Mouse (Mus musculus): Measurements from ENCODE around the gene Hist1h2bn. TPM values are rescaled to one million over a fixed set of nuclear protein-coding genes. Genes with fewer than 3 reads are reported as not detected.
"Not testable (repeated sequence)": the region's sequence is repeated elsewhere in the genome, so short reads cannot be mapped to it uniquely, and the experiment has no call there.

Hist1h2bn gene
- total RNA-seq (2012; rRNA removed), result 1,714 and 2,074 TPM in 2 replicates
- 1 to 10 TPM in 1 of 2 experiments, not detected in 1; 5.6 TPM for polyA plus RNA-seq (2012; ENCODE audit: insufficient read depth in 1 of 2, insufficient read length in 2 of 2, low read depth in 1 of 2, low replicate concordance in 2 of 2, missing spikeins in 1 of 2)

GRCm38 (mm10) chr13:21753524-21754285 is at the start of gene Hist1h2bn, which contains the start of gene Hist1h2ak:
Gene Hist1h2bn, plus strand, starts transcription at chr13:21754123.
Gene Hist1h2ak, minus strand, starts transcription at chr13:21753827.
- peaks cover 0 to 23% of the 10 kb centered on the region in 2 experiments; a peak in 2 of 4 replicates for H3K36me3 ChIP-seq (ENCODE audit: control insufficient read depth in 1 of 2, insufficient read depth in 2 of 2, low read length in 2 of 2)
- not testable (repeated sequence) for H3K4me1 ChIP-seq (ENCODE audit: control insufficient read depth in 1 of 2, insufficient read depth in 2 of 2, low read length in 2 of 2); H3K9me3 ChIP-seq (replicated peaks; ENCODE audit: insufficient read depth, low read length); H3K27me3 ChIP-seq (ENCODE audit: control insufficient read depth in 1 of 2, insufficient read depth in 2 of 2, low read length in 2 of 2); H3K79me2 ChIP-seq (ENCODE audit: control insufficient read depth, insufficient read depth, low read length, poor library complexity)
- peak within 1 kb of the TSS; percentile 97 for H3K27ac ChIP-seq (ENCODE audit: control insufficient read depth, low read depth, low read length)
- TF ChIP-seq UBTF (IDR thresholded peaks at IDR 0.05; ENCODE audit: borderline replicate concordance, insufficient read depth, low read depth, low read length) (peak; percentile 85), TBP (IDR thresholded peaks at IDR 0.05; ENCODE audit: low read depth, low read length) (peak; percentile 99), CTCF (IDR thresholded peaks at IDR 0.05 in 2 of 3, conservative IDR thresholded peaks at IDR 0.05 in 1 of 3; ENCODE audit: control insufficient read depth in 1 of 3, insufficient read depth in 1 of 3, low read depth in 2 of 3, low read length in 3 of 3, poor library complexity in 1 of 3, severe bottlenecking in 1 of 3) (0 out of 6 replicates have a peak, but pooled peaks of 1 of the 3 experiments have one; percentile 1), POLR2A (IDR thresholded peaks at IDR 0.05; ENCODE audit: control insufficient read depth in 1 of 2, insufficient read depth in 1 of 2, low read depth in 1 of 2, low read length in 2 of 2, poor library complexity in 1 of 2) (peak; percentile 56 to 86)
- H3K9ac ChIP-seq (ENCODE audit: control insufficient read depth, low read depth, low read length, poor library complexity, severe bottlenecking), result peak within 1 kb of the TSS; percentile 82
- peak; percentile 98 for DNase-seq (ENCODE audit: low read depth, low spot score)
- H3K4me3 ChIP-seq (ENCODE audit: control insufficient read depth in 1 of 2, insufficient read depth in 1 of 2, low read depth in 2 of 2, low read length in 2 of 2), result peak within 1 kb of the TSS; percentile 5 to 55

GRCm38 (mm10) chr13:21706669-21707068 is 47.3 kb upstream of the Hist1h2bn start:
- no peak for DNase-seq (ENCODE audit: low read depth, low spot score)
- no peaks in the 10 kb centered on the region; the same call in 1 of the 2 replicates for H3K79me2 ChIP-seq (ENCODE audit: control insufficient read depth, insufficient read depth, low read length, poor library complexity)
- H3K9me3 ChIP-seq (replicated peaks; ENCODE audit: insufficient read depth, low read length), result no peaks in the 10 kb centered on the region
- peaks cover 0 to 7% of the 10 kb centered on the region in 2 experiments; a peak in 2 of 4 replicates for H3K4me1 ChIP-seq (ENCODE audit: control insufficient read depth in 1 of 2, insufficient read depth in 2 of 2, low read length in 2 of 2)
- H3K9ac ChIP-seq (ENCODE audit: control insufficient read depth, low read depth, low read length, poor library complexity, severe bottlenecking), result no peak overlapping the region
- H3K27me3 ChIP-seq (ENCODE audit: control insufficient read depth in 1 of 2, insufficient read depth in 2 of 2, low read length in 2 of 2), result peaks cover 0 to 3% of the 10 kb centered on the region in 2 experiments; a peak in 2 of 4 replicates
- H3K36me3 ChIP-seq (ENCODE audit: control insufficient read depth in 1 of 2, insufficient read depth in 2 of 2, low read length in 2 of 2), result peaks cover 0 to 9% of the 10 kb centered on the region in 2 experiments; a peak in 2 of 4 replicates
- H3K27ac ChIP-seq (ENCODE audit: control insufficient read depth, low read depth, low read length), result no peak overlapping the region
- H3K4me3 ChIP-seq (ENCODE audit: control insufficient read depth in 1 of 2, insufficient read depth in 1 of 2, low read depth in 2 of 2, low read length in 2 of 2), result no peak overlapping the region
- no peak for TF ChIP-seq NELFE (IDR thresholded peaks at IDR 0.05; ENCODE audit: low read depth, low read length)
- TF ChIP-seq MAFK (IDR thresholded peaks at IDR 0.05; ENCODE audit: borderline replicate concordance, low read depth, low read length), result peak; percentile 87; the same call in 1 of the 2 replicates
- no peak for TF ChIP-seq CTCF (IDR thresholded peaks at IDR 0.05 in 2 of 3, conservative IDR thresholded peaks at IDR 0.05 in 1 of 3; ENCODE audit: control insufficient read depth in 1 of 3, insufficient read depth in 1 of 3, low read depth in 2 of 3, low read length in 3 of 3, poor library complexity in 1 of 3, severe bottlenecking in 1 of 3)
- TF ChIP-seq HCFC1 (IDR thresholded peaks at IDR 0.05; ENCODE audit: low read depth, low read length), result no peak

- H3K27ac ChIP-seq (ENCODE audit: control insufficient read depth, low read depth, low read length), result peak overlapping the region; percentile 72
- H3K9ac ChIP-seq (ENCODE audit: control insufficient read depth, low read depth, low read length, poor library complexity, severe bottlenecking), result peak overlapping the region; percentile 96
- no peaks in the 10 kb centered on the region; the same call in 1 of the 2 replicates for H3K79me2 ChIP-seq (ENCODE audit: control insufficient read depth, insufficient read depth, low read length, poor library complexity)
- H3K36me3 ChIP-seq (ENCODE audit: control insufficient read depth in 1 of 2, insufficient read depth in 2 of 2, low read length in 2 of 2), result peaks cover 0 to 16% of the 10 kb centered on the region in 2 experiments; a peak in 2 of 4 replicates
- H3K4me3 ChIP-seq (ENCODE audit: control insufficient read depth in 1 of 2, insufficient read depth in 1 of 2, low read depth in 2 of 2, low read length in 2 of 2), result peak overlapping the region; percentile 63 to 99
- TF ChIP-seq GABPA (IDR thresholded peaks at IDR 0.05; ENCODE audit: low read depth, low read length) (no peak), POLR2A (IDR thresholded peaks at IDR 0.05; ENCODE audit: control insufficient read depth in 1 of 2, insufficient read depth in 1 of 2, low read depth in 1 of 2, low read length in 2 of 2, poor library complexity in 1 of 2) (peak in 1 of 2 experiments; percentile 48; a peak in 2 of 4 replicates), TBP (IDR thresholded peaks at IDR 0.05; ENCODE audit: low read depth, low read length) (peak; percentile 97), CTCF (IDR thresholded peaks at IDR 0.05 in 2 of 3, conservative IDR thresholded peaks at IDR 0.05 in 1 of 3; ENCODE audit: control insufficient read depth in 1 of 3, insufficient read depth in 1 of 3, low read depth in 2 of 3, low read length in 3 of 3, poor library complexity in 1 of 3, severe bottlenecking in 1 of 3) (peak in 2 of 3 experiments; percentile 60 to 82; a peak in 4 of 6 replicates)
- no peaks in the 10 kb centered on the region; a peak in 1 of 4 replicates for H3K27me3 ChIP-seq (ENCODE audit: control insufficient read depth in 1 of 2, insufficient read depth in 2 of 2, low read length in 2 of 2)
- peaks cover 0 to 7% of the 10 kb centered on the region in 2 experiments; a peak in 2 of 4 replicates for H3K4me1 ChIP-seq (ENCODE audit: control insufficient read depth in 1 of 2, insufficient read depth in 2 of 2, low read length in 2 of 2)
- DNase-seq (ENCODE audit: low read depth, low spot score), result peak; percentile 90
- no peaks in the 10 kb centered on the region for H3K9me3 ChIP-seq (replicated peaks; ENCODE audit: insufficient read depth, low read length)
Measured at GRCm38 (mm10) chr13:21710031-21710711, 43.8 kb upstream of the Hist1h2bn start.

All from MEL (cell line).